Mouse (Mus musculus): Measurements from ENCODE around the gene Olfr33. TPM values are rescaled to one million over a fixed set of nuclear protein-coding genes. Genes with fewer than 3 reads are reported as not detected.

Olfr33 gene
- polyA plus RNA-seq, 1 experiment from 2014 or later, result not detected

- H3K9ac ChIP-seq, result no peak overlapping the region
- no peaks in the 10 kb centered on the region for H3K36me3 ChIP-seq
- H3K4me3 ChIP-seq (replicated peaks), result no peak overlapping the region
- no peak for ATAC-seq
- H3K9me3 ChIP-seq, result no peaks in the 10 kb centered on the region
- H3K27ac ChIP-seq, result no peak overlapping the region
- H3K4me1 ChIP-seq (replicated peaks), result no peaks in the 10 kb centered on the region
- H3K4me2 ChIP-seq (replicated peaks), result no peak overlapping the region
- 37% methylated on average over 2 of the region's 2 CpGs for WGBS
- H3K27me3 ChIP-seq (replicated peaks), result no peaks in the 10 kb centered on the region
These were observed 53.5 kb downstream of the Olfr33 start for GRCm38 (mm10) chr7:102665378-102665777.

- no peaks in the 10 kb centered on the region for H3K9me3 ChIP-seq
- no peak within 1 kb of the TSS for H3K4me2 ChIP-seq (replicated peaks)
- no peaks in the 10 kb centered on the region for H3K4me1 ChIP-seq (replicated peaks)
- no peak within 1 kb of the TSS for H3K27ac ChIP-seq
- ATAC-seq, result no peak
- no peak within 1 kb of the TSS for H3K4me3 ChIP-seq (replicated peaks)
- 37% methylated on average over 3 of the region's 3 CpGs for WGBS
- no peaks in the 10 kb centered on the region for H3K36me3 ChIP-seq
- no peaks in the 10 kb centered on the region for H3K27me3 ChIP-seq (replicated peaks)
- H3K9ac ChIP-seq, result no peak within 1 kb of the TSS
These were observed 54.3 kb downstream of the Olfr33 start, which contains the start of gene Olfr556 for GRCm38 (mm10) chr7:102664599-102664998. TSS of gene Olfr556 (plus strand) at chr7:102664899.

Other genes with a start within 250 kb of the Olfr33 start
- gene Olfr543, start 237.4 kb downstream of the Olfr33 start, polyA plus RNA-seq (2015; fragmentation: Nextera tagmentation; extraction: Ambion mirVana), result 0.13 and 0.19 TPM in 2 replicates
- gene Olfr544, start 230.8 kb downstream of the Olfr33 start, polyA plus RNA-seq (2015; fragmentation: Nextera tagmentation; extraction: Ambion mirVana), result 0.06 TPM in 1 of 2 replicates, not detected in the other
- gene Olfr545, start 219.5 kb downstream of the Olfr33 start, polyA plus RNA-seq (2015; fragmentation: Nextera tagmentation; extraction: Ambion mirVana), result 0.05 TPM in 1 of 2 replicates, not detected in the other
- not detected in 2 replicates for gene Olfr547, start 184.3 kb downstream of the Olfr33 start, polyA plus RNA-seq (2015; fragmentation: Nextera tagmentation; extraction: Ambion mirVana)
- gene Olfr548-ps1, start 178.2 kb downstream of the Olfr33 start, polyA plus RNA-seq (2015; fragmentation: Nextera tagmentation; extraction: Ambion mirVana), result not detected in 2 replicates
- not detected in 2 replicates for gene Olfr549, start 169.2 kb downstream of the Olfr33 start, polyA plus RNA-seq (2015; fragmentation: Nextera tagmentation; extraction: Ambion mirVana)
- 0.56 and 1.2 TPM in 2 replicates for gene Trim21, start 153.6 kb downstream of the Olfr33 start, polyA plus RNA-seq (2015; fragmentation: Nextera tagmentation; extraction: Ambion mirVana)
- not detected in 2 replicates for gene Olfr550, start 147.6 kb downstream of the Olfr33 start, polyA plus RNA-seq (2015; fragmentation: Nextera tagmentation; extraction: Ambion mirVana)
- not detected in 2 replicates for gene Olfr551, start 127.2 kb downstream of the Olfr33 start, polyA plus RNA-seq (2015; fragmentation: Nextera tagmentation; extraction: Ambion mirVana)
- not detected in 2 replicates for gene Olfr552, start 121.3 kb downstream of the Olfr33 start, polyA plus RNA-seq (2015; fragmentation: Nextera tagmentation; extraction: Ambion mirVana)
- gene Olfr553, start 100.9 kb downstream of the Olfr33 start, polyA plus RNA-seq (2015; fragmentation: Nextera tagmentation; extraction: Ambion mirVana), result not detected in 2 replicates
- not detected in 2 replicates for gene Olfr554, start 80.6 kb downstream of the Olfr33 start, polyA plus RNA-seq (2015; fragmentation: Nextera tagmentation; extraction: Ambion mirVana)
- not detected in 2 replicates for gene Olfr555, start 60.2 kb downstream of the Olfr33 start, polyA plus RNA-seq (2015; fragmentation: Nextera tagmentation; extraction: Ambion mirVana)
- not detected in 2 replicates for gene Olfr556, start 54.2 kb downstream of the Olfr33 start, polyA plus RNA-seq (2015; fragmentation: Nextera tagmentation; extraction: Ambion mirVana)
- gene Trim68, start 31.7 kb downstream of the Olfr33 start, polyA plus RNA-seq (2015; fragmentation: Nextera tagmentation; extraction: Ambion mirVana), result 11.0 and 11.6 TPM in 2 replicates
- gene Olfr557, start 23.2 kb downstream of the Olfr33 start, polyA plus RNA-seq (2015; fragmentation: Nextera tagmentation; extraction: Ambion mirVana), result not detected in 2 replicates
- gene Olfr558, start 16.9 kb downstream of the Olfr33 start, polyA plus RNA-seq (2015; fragmentation: Nextera tagmentation; extraction: Ambion mirVana), result 0.20 and 0.28 TPM in 2 replicates
- gene Olfr559, start 8.4 kb upstream of the Olfr33 start, polyA plus RNA-seq (2015; fragmentation: Nextera tagmentation; extraction: Ambion mirVana), result not detected in 2 replicates
- not detected in 2 replicates for gene Olfr560, start 40.3 kb upstream of the Olfr33 start, polyA plus RNA-seq (2015; fragmentation: Nextera tagmentation; extraction: Ambion mirVana)
- 0.40 and 0.55 TPM in 2 replicates for gene Olfr78, start 40.4 kb upstream of the Olfr33 start, polyA plus RNA-seq (2015; fragmentation: Nextera tagmentation; extraction: Ambion mirVana)
- not detected in 2 replicates for gene Olfr561, start 52.2 kb upstream of the Olfr33 start, polyA plus RNA-seq (2015; fragmentation: Nextera tagmentation; extraction: Ambion mirVana)
- gene Olfr564, start 84.4 kb upstream of the Olfr33 start, polyA plus RNA-seq (2015; fragmentation: Nextera tagmentation; extraction: Ambion mirVana), result not detected in 2 replicates
- gene Olfr566, start 139.7 kb upstream of the Olfr33 start, polyA plus RNA-seq (2015; fragmentation: Nextera tagmentation; extraction: Ambion mirVana), result not detected in 2 replicates
- gene Olfr568, start 158.1 kb upstream of the Olfr33 start, polyA plus RNA-seq (2015; fragmentation: Nextera tagmentation; extraction: Ambion mirVana), result not detected in 2 replicates
- gene Olfr569, start 171.8 kb upstream of the Olfr33 start, polyA plus RNA-seq (2015; fragmentation: Nextera tagmentation; extraction: Ambion mirVana), result not detected in 2 replicates
- not detected in 2 replicates for gene Olfr570, start 175.5 kb upstream of the Olfr33 start, polyA plus RNA-seq (2015; fragmentation: Nextera tagmentation; extraction: Ambion mirVana)
- gene Olfr571, start 198.5 kb upstream of the Olfr33 start, polyA plus RNA-seq (2015; fragmentation: Nextera tagmentation; extraction: Ambion mirVana), result not detected in 2 replicates
- gene Olfr572, start 205.3 kb upstream of the Olfr33 start, polyA plus RNA-seq (2015; fragmentation: Nextera tagmentation; extraction: Ambion mirVana), result not detected in 2 replicates
- not detected in 2 replicates for gene Olfr573-ps1, start 223.5 kb upstream of the Olfr33 start, polyA plus RNA-seq (2015; fragmentation: Nextera tagmentation; extraction: Ambion mirVana)
- gene Olfr574, start 229.4 kb upstream of the Olfr33 start, polyA plus RNA-seq (2015; fragmentation: Nextera tagmentation; extraction: Ambion mirVana), result not detected in 2 replicates
- gene Olfr575, start 239.7 kb upstream of the Olfr33 start, polyA plus RNA-seq (2015; fragmentation: Nextera tagmentation; extraction: Ambion mirVana), result not detected in 2 replicates
- gene Olfr576, start 243.6 kb upstream of the Olfr33 start, polyA plus RNA-seq (2015; fragmentation: Nextera tagmentation; extraction: Ambion mirVana), result not detected in 2 replicates